Mouse (Mus musculus) small intestine, adult 2 months (tissue): ENCODE results near the gene Ndrg4. TPM values are rescaled to one million over a fixed set of nuclear protein-coding genes. Genes with fewer than 3 reads are reported as not detected.

ENCODE experiments used
- H3K27ac ChIP-seq: fragments of 200-500 bp; 2 replicates; pipeline ENCODE4 v1.5.1; 2012; ENCODE audit warnings: low read depth, low read length, control low read depth, inconsistent platforms; ENCODE audit not compliant: insufficient read depth
- H3K27me3 ChIP-seq: fragments of 200-500 bp; 2 replicates; pipeline ENCODE4 v1.6.1; 2012; ENCODE audit warnings: mild to moderate bottlenecking, moderate library complexity, low read length, inconsistent platforms; ENCODE audit not compliant: control insufficient read depth, insufficient read depth
- H3K36me3 ChIP-seq: fragments of 200-500 bp; 2 replicates; pipeline ENCODE4 v1.6.1; 2012; ENCODE audit warnings: mild to moderate bottlenecking, low read length, control low read depth, inconsistent platforms; ENCODE audit not compliant: control insufficient read depth, insufficient read depth
- H3K4me1 ChIP-seq: fragments of 200-500 bp; 2 replicates; pipeline ENCODE4 v1.6.1; 2012; ENCODE audit warnings: low read length, inconsistent platforms, mixed read lengths; ENCODE audit not compliant: control insufficient read depth, insufficient read depth, insufficient read length
- H3K4me3 ChIP-seq: fragments of 200-500 bp; 2 replicates; pipeline ENCODE4 v1.5.1; 2012; ENCODE audit warnings: low read depth, mild to moderate bottlenecking, control low read depth, inconsistent platforms, low read length, moderate library complexity
- CTCF ChIP-seq: fragments of 200-500 bp; IDR thresholded peaks from 2 replicates; pipeline ENCODE4 v1.5.1; 2012; ENCODE audit warnings: low read depth, mild to moderate bottlenecking, control low read depth, inconsistent platforms, low read length, moderate library complexity, mixed read lengths; ENCODE audit not compliant: insufficient replicate concordance, insufficient read length; ENCODE audit errors: extremely low read depth
- POLR2A ChIP-seq: fragments of 200-500 bp; IDR thresholded peaks from 2 replicates; pipeline ENCODE4 v1.6.1; 2012; ENCODE audit warnings: low read depth, mild to moderate bottlenecking, control low read depth, inconsistent platforms, low read length, moderate library complexity
- WGBS: fragments of 180-500 bp; shearing (Covaris S2); methylation state at CpG from one replicate; pipeline ENCODE4 v1.1.7; 2018; 5-methylcytosine and 5-hydroxymethylcytosine counted together
- polyA plus RNA-seq: library from polyadenylated mRNA; depleted of rRNA; stranded (reverse); fragments of >200 nt; gene quantifications from 2 replicates; pipeline ENCODE4 v1.2.3, GENCODE M21; 2012

The Ndrg4 gene
- polyA plus RNA-seq, 1 experiment, result 10.2 TPM

GRCm38 (mm10) chr8:95655831-95656230, 20.9 kb upstream of the Ndrg4 start:
- TF ChIP-seq CTCF (no peak), POLR2A (no peak)
- WGBS, result 85% methylated on average over 7 of the region's 7 CpGs
- H3K4me3 ChIP-seq, result no peak overlapping the region
- H3K27ac ChIP-seq, result no peak overlapping the region
- peaks cover 5% of the 10 kb centered on the region; the same call in 1 of the 2 replicates for H3K4me1 ChIP-seq
- no peaks in the 10 kb centered on the region for H3K27me3 ChIP-seq
- H3K36me3 ChIP-seq, result no peaks in the 10 kb centered on the region

GRCm38 (mm10) chr8:95656316-95657002, 20.3 kb upstream of the Ndrg4 start:
- TF ChIP-seq POLR2A, result no peak
- TF ChIP-seq CTCF, result no peak
- H3K4me1 ChIP-seq, result peaks cover 6% of the 10 kb centered on the region; the same call in 1 of the 2 replicates
- no peaks in the 10 kb centered on the region for H3K36me3 ChIP-seq
- H3K4me3 ChIP-seq, result no peak overlapping the region
- H3K27me3 ChIP-seq, result no peaks in the 10 kb centered on the region
- H3K27ac ChIP-seq, result no peak overlapping the region
- WGBS, result 83% methylated on average over 5 of the region's 5 CpGs

GRCm38 (mm10) chr8:95657523-95657922, 19.3 kb upstream of the Ndrg4 start:
- TF ChIP-seq POLR2A (no peak), CTCF (no peak)
- WGBS, result 27% methylated on average over 2 of the region's 2 CpGs

GRCm38 (mm10) chr8:95660334-95660882, 16.4 kb upstream of the Ndrg4 start:
- 84% methylated on average over 6 of the region's 6 CpGs for WGBS
- peaks cover 10% of the 10 kb centered on the region; the same call in 1 of the 2 replicates for H3K4me1 ChIP-seq
- no peak overlapping the region for H3K27ac ChIP-seq

More at GRCm38 (mm10) chr8:95657523-95657922, 19.3 kb upstream of the Ndrg4 start:
- Histone ChIP-seq H3K4me3 (no peak overlapping the region), H3K36me3 (no peaks in the 10 kb centered on the region), H3K4me1 (peaks cover 10% of the 10 kb centered on the region; the same call in 1 of the 2 replicates), H3K27ac (no peak overlapping the region), H3K27me3 (no peaks in the 10 kb centered on the region)

GRCm38 (mm10) chr8:95661085-95661484, 15.7 kb upstream of the Ndrg4 start:
- Histone ChIP-seq H3K4me1 (peaks cover 10% of the 10 kb centered on the region; the same call in 1 of the 2 replicates), H3K27me3 (no peaks in the 10 kb centered on the region), H3K4me3 (no peak overlapping the region), H3K36me3 (no peaks in the 10 kb centered on the region), H3K27ac (no peak overlapping the region)
- TF ChIP-seq POLR2A (no peak), CTCF (no peak)
- 29% methylated on average over 8 of the region's 8 CpGs for WGBS

More at GRCm38 (mm10) chr8:95660334-95660882, 16.4 kb upstream of the Ndrg4 start:
- TF ChIP-seq CTCF, result no peak
- no peak for TF ChIP-seq POLR2A
- no peaks in the 10 kb centered on the region for H3K27me3 ChIP-seq
- H3K36me3 ChIP-seq, result no peaks in the 10 kb centered on the region
- H3K4me3 ChIP-seq, result no peak overlapping the region

- TF ChIP-seq CTCF, result no peak
- TF ChIP-seq POLR2A, result no peak
- WGBS, result 61% methylated on average over 6 of the region's 6 CpGs
- peaks cover 10% of the 10 kb centered on the region; the same call in 1 of the 2 replicates for H3K4me1 ChIP-seq
- no peaks in the 10 kb centered on the region for H3K27me3 ChIP-seq
- H3K36me3 ChIP-seq, result no peaks in the 10 kb centered on the region
- no peak overlapping the region for H3K4me3 ChIP-seq
- no peak overlapping the region for H3K27ac ChIP-seq
Observed at GRCm38 (mm10) chr8:95661575-95661974, 15.2 kb upstream of the Ndrg4 start.

- no peaks in the 10 kb centered on the region for H3K27me3 ChIP-seq
- H3K27ac ChIP-seq, result no peak overlapping the region
- H3K4me3 ChIP-seq, result no peak overlapping the region
- H3K4me1 ChIP-seq, result peaks cover 10% of the 10 kb centered on the region; the same call in 1 of the 2 replicates
- H3K36me3 ChIP-seq, result no peaks in the 10 kb centered on the region
- 79% methylated on average over 7 of the region's 7 CpGs for WGBS
- TF ChIP-seq POLR2A (no peak), CTCF (no peak)
Observed at GRCm38 (mm10) chr8:95662885-95663598, 13.7 kb upstream of the Ndrg4 start.
